Mouse (Mus musculus) liver, postnatal 0 days (tissue): Measurements from ENCODE around the gene Dync2li1. TPM values are rescaled to one million over a fixed set of nuclear protein-coding genes. Genes with fewer than 3 reads are reported as not detected.

Experiments
- ATAC-seq: fragments of 200-750 bp; cut with Nextera tagmentation; 2 replicates; pipeline ENCODE4 v1.8.0; 2017; ENCODE audit warnings: mild to moderate bottlenecking, moderate library complexity
- DNase-seq: peaks from one replicate; pipeline ENCODE4 v3.0.0-alpha.2; 2016
- H3K27ac ChIP-seq: fragments of 300-500 bp; sonication (generic); 2 replicates; pipeline ENCODE4 v1.5.1; 2014; ENCODE audit warnings: antibody characterized with exemption, moderate library complexity, mild to moderate bottlenecking, low read depth
- H3K27me3 ChIP-seq: fragments of 300-500 bp; sonication (generic); 2 replicates; pipeline ENCODE4 v1.6.1; 2014; ENCODE audit warnings: low read length, control low read depth, mixed read lengths; ENCODE audit not compliant: insufficient read depth
- H3K36me3 ChIP-seq: fragments of 300-500 bp; sonication (generic); replicated peaks from 2 replicates; pipeline ENCODE4 v1.6.1; 2014; ENCODE audit warnings: mild to moderate bottlenecking, control low read depth, low read length, moderate library complexity, mixed read lengths; ENCODE audit not compliant: insufficient read depth
- H3K4me1 ChIP-seq: fragments of 300-500 bp; sonication (generic); 2 replicates; pipeline ENCODE4 v1.6.1; 2014; ENCODE audit warnings: antibody characterized with exemption, mild to moderate bottlenecking, control low read depth; ENCODE audit not compliant: insufficient read depth
- H3K4me2 ChIP-seq: fragments of 300-500 bp; sonication (generic); 2 replicates; pipeline ENCODE4 v1.6.1; 2014; ENCODE audit warnings: low read depth, mild to moderate bottlenecking, low read length, moderate library complexity, mixed read lengths
- H3K4me3 ChIP-seq: fragments of 300-500 bp; sonication (generic); 2 replicates; pipeline ENCODE4 v1.5.1; 2014; ENCODE audit warnings: low read depth, low read length
- H3K9ac ChIP-seq: fragments of 300-500 bp; sonication (generic); replicated peaks from 2 replicates; pipeline ENCODE4 v1.6.1; 2014; ENCODE audit warnings: mild to moderate bottlenecking, moderate library complexity
- H3K9me3 ChIP-seq: fragments of 300-500 bp; sonication (generic); 2 replicates; pipeline ENCODE4 v1.6.1; 2016; ENCODE audit warnings: mild to moderate bottlenecking, control low read depth, low read length, mixed read lengths
- CTCF ChIP-seq: sonication (generic); IDR thresholded peaks from 2 replicates; pipeline ENCODE4 v1.5.1; 2016; ENCODE audit warnings: antibody characterized with exemption, low read depth
- EP300 ChIP-seq: IDR thresholded peaks from 2 replicates; pipeline ENCODE4 v1.6.1; 2016; ENCODE audit warnings: antibody characterized with exemption, low read depth, mild to moderate bottlenecking
- WGBS: fragments of 180-500 bp; shearing (Covaris S2); extraction: QIAGEN DNeasy Blood & Tissue Kit; methylation state at CpG from one replicate; pipeline ENCODE4 v1.1.7; 2014; ENCODE audit not compliant: insufficient replicate concordance; 5-methylcytosine and 5-hydroxymethylcytosine counted together
- polyA plus RNA-seq: library from polyadenylated mRNA; unstranded; fragments of >200 nt; fragmentation: Nextera tagmentation; extraction: Ambion mirVana; gene quantifications from 2 replicates; pipeline ENCODE4 v1.2.1, GENCODE M21; 2015

Dync2li1 gene
- polyA plus RNA-seq, 1 experiment from 2014 or later, result 2.4 TPM

DNA sequence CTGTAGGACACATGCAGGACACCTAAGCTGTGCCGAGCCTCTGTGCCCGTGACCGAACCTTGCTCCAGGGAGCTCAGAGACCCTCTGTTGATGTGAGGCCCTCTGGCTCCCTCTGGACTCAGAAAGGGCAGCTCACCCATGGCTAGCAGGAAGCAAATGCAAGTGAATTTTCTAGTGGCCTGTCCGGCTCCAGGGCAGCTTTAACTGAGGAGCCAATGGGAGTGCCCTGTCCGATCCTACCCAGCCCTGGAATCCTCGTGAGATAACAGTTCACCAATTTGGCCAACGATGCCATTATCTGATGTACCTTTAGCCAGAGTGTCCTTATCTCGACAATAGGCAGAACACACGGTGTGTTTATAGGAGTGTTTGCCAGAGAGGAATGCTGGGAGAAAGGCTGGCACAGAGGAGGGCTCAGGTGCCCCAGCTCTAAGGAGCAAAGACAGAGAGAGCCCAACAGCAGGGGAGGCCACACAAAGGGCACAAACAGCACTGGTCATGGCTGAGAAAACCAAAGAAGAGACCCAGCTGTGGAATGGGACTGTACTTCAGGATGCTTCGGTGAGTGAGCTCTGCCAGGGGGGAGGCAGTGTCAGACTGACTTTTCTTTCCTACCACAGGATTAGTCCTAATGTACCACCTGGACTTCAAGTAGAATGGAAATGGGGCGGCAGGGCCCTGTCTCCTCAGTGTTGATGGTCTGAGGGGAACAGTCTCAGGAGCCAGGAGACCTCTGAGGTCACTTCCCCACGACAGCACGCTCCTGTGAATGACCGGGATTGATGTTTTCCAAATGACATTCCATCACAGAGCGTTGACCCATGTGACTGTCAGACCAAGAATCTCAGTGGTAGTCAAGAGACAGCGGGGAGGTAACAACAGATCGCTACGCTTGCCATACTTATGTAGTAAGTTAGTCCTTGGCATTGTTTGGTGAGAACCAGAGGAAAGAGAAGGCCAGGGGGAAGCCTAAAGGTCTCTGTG is 56.7 kb downstream of the Dync2li1 start, which contains the start of gene Abcg5:
Gene Abcg5 (minus strand): TSS at position 278 of the 984 bp plus-strand sequence.
- ATAC-seq, result peak; percentile 89

DNA sequence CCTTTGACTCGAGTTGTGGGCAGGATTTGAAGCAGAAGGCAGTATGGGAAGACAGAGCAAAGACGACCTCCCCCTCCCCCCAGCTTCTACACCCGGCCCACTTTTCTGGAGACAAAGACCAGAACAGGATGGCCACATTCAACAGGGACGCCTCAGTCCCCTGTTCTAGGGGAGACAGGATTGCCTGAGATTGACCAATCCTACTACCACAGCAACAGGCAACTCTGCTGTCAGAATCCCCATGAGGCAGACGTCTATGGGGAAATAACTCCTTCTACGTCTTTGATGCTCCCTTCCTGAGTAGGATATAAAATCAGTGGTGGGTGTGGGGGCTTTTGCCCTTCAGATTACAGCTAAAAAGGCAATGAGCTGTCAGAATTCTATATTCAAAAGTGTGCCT is 58.0 kb downstream of the Dync2li1 start:
- H3K27me3 ChIP-seq, result no peaks in the 10 kb centered on the region
- TF ChIP-seq CTCF, result no peak
- ATAC-seq (no peak), DNase-seq (no peak)
- H3K9ac ChIP-seq, result no peak overlapping the region
- H3K4me2 ChIP-seq, result peak overlapping the region; percentile 45
- H3K36me3 ChIP-seq, result no peaks in the 10 kb centered on the region
- no peaks in the 10 kb centered on the region for H3K9me3 ChIP-seq
- H3K4me3 ChIP-seq, result no peak overlapping the region
- WGBS, result 30% methylated on average over 6 of the region's 6 CpGs
- H3K27ac ChIP-seq, result no peak overlapping the region
- H3K4me1 ChIP-seq, result peaks cover 7% of the 10 kb centered on the region

More for the DNA sequence above, 56.7 kb downstream of the Dync2li1 start, which contains the start of gene Abcg5:
- WGBS, result 64% methylated on average over 18 of the region's 18 CpGs
- Histone ChIP-seq H3K9ac (peak within 1 kb of the TSS; percentile 41; the same call in 1 of the 2 replicates), H3K9me3 (no peaks in the 10 kb centered on the region), H3K4me2 (peak within 1 kb of the TSS; percentile 52), H3K36me3 (no peaks in the 10 kb centered on the region), H3K4me1 (peaks cover 4% of the 10 kb centered on the region; the same call in 1 of the 2 replicates), H3K27me3 (no peaks in the 10 kb centered on the region), H3K4me3 (0 out of 2 replicates have a peak within 1 kb of the TSS, but pooled peaks have one; percentile 15), H3K27ac (peak within 1 kb of the TSS; percentile 68; the same call in 1 of the 2 replicates)
- DNase-seq, result no peak
- TF ChIP-seq CTCF (no peak), EP300 (0 out of 2 replicates have a peak, but pooled peaks have one; percentile 28)

DNA sequence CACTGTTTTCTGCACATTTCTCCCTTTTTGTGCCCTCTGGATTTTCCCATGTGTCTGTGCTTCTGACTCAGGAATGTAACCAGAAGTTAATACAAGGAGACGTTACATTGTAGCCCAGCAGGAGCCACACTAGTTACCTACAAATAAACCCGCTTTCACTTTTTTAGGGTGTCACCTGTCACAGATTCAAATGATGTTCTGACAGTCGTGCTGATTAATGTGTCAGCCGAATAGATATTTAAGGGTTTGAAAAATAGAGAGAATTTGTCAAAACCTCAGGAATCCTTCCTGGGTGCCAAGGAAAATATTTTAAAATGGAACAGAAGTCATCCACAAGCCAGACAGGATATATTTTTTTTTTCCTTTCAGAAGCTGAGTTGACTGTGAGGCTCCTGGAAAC is 59.0 kb downstream of the Dync2li1 start:
- H3K36me3 ChIP-seq, result no peaks in the 10 kb centered on the region
- no peak overlapping the region for H3K4me3 ChIP-seq
- no peak for DNase-seq
- TF ChIP-seq CTCF (no peak), EP300 (no peak)
- ATAC-seq, result no peak
- H3K27me3 ChIP-seq, result no peaks in the 10 kb centered on the region
- H3K9ac ChIP-seq, result no peak overlapping the region
- no peak overlapping the region for H3K4me2 ChIP-seq
- H3K27ac ChIP-seq, result no peak overlapping the region
- H3K4me1 ChIP-seq, result peaks cover 11% of the 10 kb centered on the region
- H3K9me3 ChIP-seq, result no peaks in the 10 kb centered on the region
- 74% methylated on average over 4 of the region's 4 CpGs for WGBS

DNA sequence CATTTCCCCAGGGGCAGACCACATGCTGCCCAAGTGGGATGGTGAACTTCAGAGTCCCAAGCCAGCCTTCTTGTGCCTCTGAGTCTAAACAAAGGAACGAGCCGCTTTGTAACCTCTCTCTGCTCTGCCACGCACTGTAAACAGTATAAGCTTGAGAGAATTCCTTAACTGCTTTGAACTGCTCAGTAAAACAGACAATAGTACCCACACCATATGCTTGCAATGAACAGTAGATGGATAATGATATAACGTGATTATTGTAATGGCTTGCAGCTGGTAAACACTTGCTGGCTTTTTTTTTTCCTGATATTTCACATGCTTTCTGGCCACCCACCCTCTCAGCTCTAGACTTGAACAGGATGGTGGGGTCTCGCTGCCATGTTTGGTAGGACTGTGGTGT is 61.7 kb downstream of the Dync2li1 start:
- no peak for DNase-seq
- H3K36me3 ChIP-seq, result no peaks in the 10 kb centered on the region
- WGBS, result 78% methylated on average over 5 of the region's 5 CpGs
- no peak overlapping the region for H3K9ac ChIP-seq
- peaks cover 13% of the 10 kb centered on the region for H3K4me1 ChIP-seq
- ATAC-seq, result no peak
- H3K4me3 ChIP-seq, result no peak overlapping the region
- no peak overlapping the region for H3K27ac ChIP-seq
- no peak overlapping the region for H3K4me2 ChIP-seq
- H3K27me3 ChIP-seq, result no peaks in the 10 kb centered on the region
- no peak for TF ChIP-seq EP300
- no peak for TF ChIP-seq CTCF
- H3K9me3 ChIP-seq, result no peaks in the 10 kb centered on the region

DNA sequence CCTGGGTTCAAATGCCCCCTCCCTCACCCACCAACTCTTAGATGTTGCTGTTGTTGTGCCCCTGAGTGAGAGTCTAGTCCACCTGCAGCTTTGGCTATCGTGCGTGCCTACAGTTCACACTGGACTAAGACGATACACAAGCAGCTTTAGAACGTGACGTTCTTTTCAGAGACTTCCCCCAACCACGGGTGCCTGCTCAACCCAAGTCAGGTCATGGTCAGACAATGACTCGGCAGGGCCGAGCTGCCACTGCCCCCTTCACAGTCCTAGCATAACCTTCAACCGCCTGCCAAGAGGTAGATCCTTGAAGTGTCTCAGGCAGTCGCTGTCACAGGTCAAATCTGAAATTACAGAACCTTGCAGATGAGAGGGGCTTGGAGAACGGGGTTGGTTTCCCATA is 62.5 kb downstream of the Dync2li1 start:
- Histone ChIP-seq H3K27ac (peak overlapping the region; percentile 95), H3K4me2 (no peak overlapping the region), H3K4me3 (no peak overlapping the region), H3K27me3 (no peaks in the 10 kb centered on the region), H3K9me3 (no peaks in the 10 kb centered on the region), H3K36me3 (no peaks in the 10 kb centered on the region), H3K4me1 (peaks cover 13% of the 10 kb centered on the region), H3K9ac (no peak overlapping the region)
- WGBS, result 47% methylated on average over 11 of the region's 11 CpGs
- DNase-seq (no peak), ATAC-seq (peak; percentile 64)
- TF ChIP-seq CTCF, result no peak
- no peak for TF ChIP-seq EP300

DNA sequence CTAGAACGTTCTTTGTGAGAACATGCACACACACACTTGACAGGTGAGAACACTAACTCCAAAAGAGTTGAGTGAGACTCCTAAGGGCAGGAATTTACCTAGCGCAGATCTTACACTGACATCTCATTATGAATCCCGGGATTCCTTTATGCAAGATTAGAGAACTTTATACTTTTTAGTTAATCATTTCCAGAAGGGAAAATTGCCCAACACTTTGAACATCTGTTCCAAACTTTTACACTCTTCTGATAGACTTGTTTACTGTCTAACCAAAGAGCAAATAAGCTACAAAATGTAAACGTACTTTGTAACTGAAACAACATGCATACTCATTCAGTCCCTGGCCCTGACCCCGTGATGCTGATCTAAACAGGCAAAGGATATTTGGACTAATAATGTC is 63.0 kb downstream of the Dync2li1 start:
- Histone ChIP-seq H3K4me3 (no peak overlapping the region), H3K36me3 (no peaks in the 10 kb centered on the region), H3K9me3 (no peaks in the 10 kb centered on the region), H3K9ac (no peak overlapping the region), H3K4me2 (no peak overlapping the region), H3K4me1 (peaks cover 9% of the 10 kb centered on the region), H3K27ac (peak overlapping the region; percentile 95), H3K27me3 (no peaks in the 10 kb centered on the region)
- DNase-seq, result no peak
- TF ChIP-seq CTCF, result no peak
- peak; percentile 67; the same call in 1 of the 2 replicates for TF ChIP-seq EP300
- 48% methylated on average over 5 of the region's 5 CpGs for WGBS
- peak; percentile 89 for ATAC-seq
